Mouse (Mus musculus) hematopoietic stem cell, adult 5-6 weeks (primary cell): ENCODE measurements around the gene Btg3. TPM values are rescaled to one million over a fixed set of nuclear protein-coding genes. Genes with fewer than 3 reads are reported as not detected.

Experiments used
- total RNA-seq: library from RNA; stranded (forward); fragments of 172-1452, 232-1000 nt; gene quantifications from 2 replicates; pipeline ENCODE4 v1.2.3, GENCODE M21; 2017

The Btg3 gene
- total RNA-seq, 1 experiment from 2014 or later: 26.1 TPM

Other genes with a start within 250 kb of the Btg3 start
- 0.69 and 0.79 TPM in 2 replicates for gene Cxadr, start 75.7 kb downstream of the Btg3 start, total RNA-seq
- gene D16Ertd472e, start 199.5 kb upstream of the Btg3 start, total RNA-seq: 57.2 and 58.0 TPM in 2 replicates